Mouse (Mus musculus) limb, embryonic 11.5 days (tissue): Measurements from ENCODE around the gene Kcnj1. TPM values are rescaled to one million over a fixed set of nuclear protein-coding genes. Genes with fewer than 3 reads are reported as not detected.

Source experiments
- ATAC-seq: fragments of 200-750 bp; cut with Nextera tagmentation; 2 replicates; pipeline ENCODE4 v1.8.0; 2017; ENCODE audit warnings: low read depth; ENCODE audit not compliant: insufficient number of reproducible peaks, low FRiP score, low TSS enrichment
- DNase-seq: peaks from one replicate; pipeline ENCODE4 v3.0.0-alpha.2; 2015; ENCODE audit warnings: low spot score
- H3K27ac ChIP-seq: fragments of 300-500 bp; sonication (generic); replicated peaks from 2 replicates; pipeline ENCODE4 v1.5.1; 2014; ENCODE audit warnings: low read depth, mild to moderate bottlenecking, low read length
- H3K27me3 ChIP-seq: fragments of 300-500 bp; sonication (generic); 2 replicates; pipeline ENCODE4 v1.6.1; 2014; ENCODE audit warnings: mild to moderate bottlenecking, low read length, mixed read lengths; ENCODE audit not compliant: control insufficient read depth, insufficient read depth
- H3K36me3 ChIP-seq: fragments of 300-500 bp; sonication (generic); 2 replicates; pipeline ENCODE4 v1.6.1; 2014; ENCODE audit warnings: mild to moderate bottlenecking, low read length, moderate library complexity, mixed read lengths; ENCODE audit not compliant: control insufficient read depth, insufficient read depth
- H3K4me1 ChIP-seq: fragments of 300-500 bp; sonication (generic); 2 replicates; pipeline ENCODE4 v1.6.1; 2014; ENCODE audit warnings: low read length, mixed read lengths; ENCODE audit not compliant: control insufficient read depth, insufficient read depth
- H3K4me2 ChIP-seq: fragments of 300-500 bp; sonication (generic); 2 replicates; pipeline ENCODE4 v1.6.1; 2014; ENCODE audit warnings: low read depth, mild to moderate bottlenecking, moderate library complexity; ENCODE audit not compliant: severe bottlenecking
- H3K4me3 ChIP-seq: fragments of 300-500 bp; sonication (generic); 2 replicates; pipeline ENCODE4 v1.5.1; 2014; ENCODE audit warnings: low read depth, low read length
- H3K9ac ChIP-seq: fragments of 300-500 bp; sonication (generic); 2 replicates; pipeline ENCODE4 v1.6.1; 2014; ENCODE audit warnings: mild to moderate bottlenecking, low read length
- H3K9me3 ChIP-seq: fragments of 300-500 bp; sonication (generic); 2 replicates; pipeline ENCODE4 v1.6.1; 2016; ENCODE audit warnings: low read length; ENCODE audit not compliant: control insufficient read depth
- WGBS: fragments of 180-500 bp; shearing (Covaris S2); extraction: QIAGEN DNeasy Blood & Tissue Kit; methylation state at CpG from one replicate; pipeline ENCODE4 v1.1.7; 2014; 5-methylcytosine and 5-hydroxymethylcytosine counted together
- polyA plus RNA-seq: library from polyadenylated mRNA; unstranded; fragments of >200 nt; fragmentation: Nextera tagmentation; extraction: Ambion mirVana; gene quantifications from 2 replicates; pipeline ENCODE4 v1.2.1, GENCODE M21; 2014

Gene Kcnj1
- polyA plus RNA-seq, 1 experiment from 2014 or later = not detected

GRCm38 (mm10) chr9:32417466-32418116 is 45.3 kb downstream of the Kcnj1 start:
- peak; percentile 32 for DNase-seq
- H3K9ac ChIP-seq = no peak overlapping the region
- H3K4me1 ChIP-seq = peaks cover 8% of the 10 kb centered on the region
- H3K27me3 ChIP-seq = no peaks in the 10 kb centered on the region
- H3K4me2 ChIP-seq = no peak overlapping the region
- peaks cover 3% of the 10 kb centered on the region; the same call in 1 of the 2 replicates for H3K36me3 ChIP-seq
- H3K9me3 ChIP-seq = no peaks in the 10 kb centered on the region
- no peak overlapping the region for H3K4me3 ChIP-seq
- no peak for ATAC-seq
- peak overlapping the region; percentile 40; the same call in 1 of the 2 replicates for H3K27ac ChIP-seq
- 44% methylated on average over 8 of the region's 8 CpGs for WGBS

- Histone ChIP-seq H3K36me3 (peaks cover 13% of the 10 kb centered on the region), H3K9me3 (no peaks in the 10 kb centered on the region), H3K4me1 (peaks cover 8% of the 10 kb centered on the region), H3K27me3 (no peaks in the 10 kb centered on the region), H3K9ac (no peak overlapping the region), H3K27ac (no peak overlapping the region), H3K4me2 (no peak overlapping the region), H3K4me3 (no peak overlapping the region)
- DNase-seq = no peak
- no peak for ATAC-seq
Observed at GRCm38 (mm10) chr9:32420711-32421110, 48.4 kb downstream of the Kcnj1 start.

- Histone ChIP-seq H3K36me3 (peaks cover 15% of the 10 kb centered on the region), H3K4me3 (no peak overlapping the region), H3K4me1 (no peaks in the 10 kb centered on the region), H3K27me3 (no peaks in the 10 kb centered on the region), H3K9me3 (no peaks in the 10 kb centered on the region), H3K9ac (no peak overlapping the region), H3K27ac (no peak overlapping the region), H3K4me2 (no peak overlapping the region)
- no peak for ATAC-seq
- 90% methylated on average over 7 of the region's 7 CpGs for WGBS
- DNase-seq = no peak
Observed at GRCm38 (mm10) chr9:32425321-32425720, 53.0 kb downstream of the Kcnj1 start.

- WGBS = 85% methylated on average over 3 of the region's 3 CpGs
- ATAC-seq (no peak), DNase-seq (no peak)
- no peak overlapping the region for H3K9ac ChIP-seq
- H3K4me1 ChIP-seq = no peaks in the 10 kb centered on the region
- no peaks in the 10 kb centered on the region for H3K9me3 ChIP-seq
- H3K36me3 ChIP-seq = no peaks in the 10 kb centered on the region; the same call in 1 of the 2 replicates
- no peaks in the 10 kb centered on the region for H3K27me3 ChIP-seq
- no peak overlapping the region for H3K4me2 ChIP-seq
- H3K4me3 ChIP-seq = no peak overlapping the region
- no peak overlapping the region for H3K27ac ChIP-seq
Observed at GRCm38 (mm10) chr9:32431061-32431460, 58.8 kb downstream of the Kcnj1 start.

- Histone ChIP-seq H3K4me3 (no peak overlapping the region), H3K4me1 (no peaks in the 10 kb centered on the region), H3K9me3 (no peaks in the 10 kb centered on the region), H3K27ac (no peak overlapping the region), H3K9ac (no peak overlapping the region), H3K4me2 (no peak overlapping the region), H3K36me3 (no peaks in the 10 kb centered on the region; the same call in 1 of the 2 replicates), H3K27me3 (no peaks in the 10 kb centered on the region)
- ATAC-seq (no peak), DNase-seq (no peak)
- WGBS = 87% methylated on average over 19 of the region's 19 CpGs
Observed at GRCm38 (mm10) chr9:32434241-32435213, 62.2 kb downstream of the Kcnj1 start.

GRCm38 (mm10) chr9:32443115-32443514 is 70.8 kb downstream of the Kcnj1 start:
- Histone ChIP-seq H3K9ac (no peak overlapping the region), H3K27ac (peak overlapping the region; percentile 68), H3K9me3 (no peaks in the 10 kb centered on the region; the same call in 1 of the 2 replicates), H3K4me3 (no peak overlapping the region), H3K4me1 (peaks cover 7% of the 10 kb centered on the region; the same call in 1 of the 2 replicates), H3K36me3 (peaks cover 12% of the 10 kb centered on the region; the same call in 1 of the 2 replicates), H3K27me3 (no peaks in the 10 kb centered on the region), H3K4me2 (no peak overlapping the region)
- WGBS = 79% methylated on average over 3 of the region's 3 CpGs
- ATAC-seq = peak; percentile 9; the same call in 1 of the 2 replicates
- DNase-seq = no peak

GRCm38 (mm10) chr9:32443817-32444216 is 71.5 kb downstream of the Kcnj1 start:
- peaks cover 12% of the 10 kb centered on the region; the same call in 1 of the 2 replicates for H3K36me3 ChIP-seq
- ATAC-seq = peak; percentile 67

More at GRCm38 (mm10) chr9:32443817-32444216, 71.5 kb downstream of the Kcnj1 start:
- Histone ChIP-seq H3K9me3 (no peaks in the 10 kb centered on the region; the same call in 1 of the 2 replicates), H3K27me3 (no peaks in the 10 kb centered on the region), H3K4me2 (no peak overlapping the region), H3K9ac (no peak overlapping the region), H3K27ac (peak overlapping the region; percentile 68; the same call in 1 of the 2 replicates), H3K4me1 (peaks cover 7% of the 10 kb centered on the region; the same call in 1 of the 2 replicates), H3K4me3 (no peak overlapping the region)
- peak; percentile 52 for DNase-seq
- 42% methylated on average over 6 of the region's 6 CpGs for WGBS
